Mouse (Mus musculus) forebrain, embryonic 11.5 days (tissue): ENCODE results near the gene Cnnm3. TPM values are rescaled to one million over a fixed set of nuclear protein-coding genes. Genes with fewer than 3 reads are reported as not detected.

ENCODE experiments used
- ATAC-seq: fragments of 200-750 bp; cut with Nextera tagmentation; replicated peaks from 2 replicates; pipeline ENCODE4 v1.8.0; 2017; ENCODE audit warnings: moderate TSS enrichment; ENCODE audit not compliant: low FRiP score
- DNase-seq: peaks from one replicate; pipeline ENCODE4 v3.0.0-alpha.2; 2017; ENCODE audit warnings: low spot score
- H3K27ac ChIP-seq: fragments of 300-500 bp; sonication (generic); 2 replicates; pipeline ENCODE4 v1.5.1; 2014; ENCODE audit warnings: low read depth, low read length
- H3K27me3 ChIP-seq: fragments of 300-500 bp; sonication (generic); 2 replicates; pipeline ENCODE4 v1.6.1; 2014; ENCODE audit warnings: mild to moderate bottlenecking, low read length, mixed read lengths; ENCODE audit not compliant: control insufficient read depth, insufficient read depth
- H3K36me3 ChIP-seq: fragments of 300-500 bp; sonication (generic); 2 replicates; pipeline ENCODE4 v1.6.1; 2014; ENCODE audit warnings: mild to moderate bottlenecking, low read length, moderate library complexity, mixed read lengths; ENCODE audit not compliant: control insufficient read depth, insufficient read depth
- H3K4me1 ChIP-seq: fragments of 300-500 bp; sonication (generic); replicated peaks from 2 replicates; pipeline ENCODE4 v1.6.1; 2014; ENCODE audit warnings: low read length, mixed read lengths; ENCODE audit not compliant: control insufficient read depth, insufficient read depth
- H3K4me2 ChIP-seq: fragments of 300-500 bp; sonication (generic); 2 replicates; pipeline ENCODE4 v1.6.1; 2014; ENCODE audit warnings: low read depth, mild to moderate bottlenecking, low read length, moderate library complexity, mixed read lengths; ENCODE audit not compliant: severe bottlenecking
- H3K4me3 ChIP-seq: fragments of 300-500 bp; sonication (generic); 2 replicates; pipeline ENCODE4 v1.5.1; 2014; ENCODE audit warnings: low read depth, low read length
- H3K9ac ChIP-seq: fragments of 300-500 bp; sonication (generic); 2 replicates; pipeline ENCODE4 v1.6.1; 2014; ENCODE audit warnings: low read length
- H3K9me3 ChIP-seq: fragments of 300-500 bp; sonication (generic); 2 replicates; pipeline ENCODE4 v1.6.1; 2016; ENCODE audit warnings: low read length, mixed read lengths; ENCODE audit not compliant: control insufficient read depth
- WGBS: fragments of 180-500 bp; shearing (Covaris S2); extraction: QIAGEN DNeasy Blood & Tissue Kit; methylation state at CpG from one replicate; pipeline ENCODE4 v1.1.7; 2014; 5-methylcytosine and 5-hydroxymethylcytosine counted together
- polyA plus RNA-seq: library from polyadenylated mRNA; unstranded; fragments of >200 nt; fragmentation: Nextera tagmentation; extraction: Ambion mirVana; gene quantifications from 2 replicates; pipeline ENCODE4 v1.2.1, GENCODE M21; 2014

The Cnnm3 gene
- polyA plus RNA-seq, 1 experiment from 2014 or later, result 6.8 TPM

DNA sequence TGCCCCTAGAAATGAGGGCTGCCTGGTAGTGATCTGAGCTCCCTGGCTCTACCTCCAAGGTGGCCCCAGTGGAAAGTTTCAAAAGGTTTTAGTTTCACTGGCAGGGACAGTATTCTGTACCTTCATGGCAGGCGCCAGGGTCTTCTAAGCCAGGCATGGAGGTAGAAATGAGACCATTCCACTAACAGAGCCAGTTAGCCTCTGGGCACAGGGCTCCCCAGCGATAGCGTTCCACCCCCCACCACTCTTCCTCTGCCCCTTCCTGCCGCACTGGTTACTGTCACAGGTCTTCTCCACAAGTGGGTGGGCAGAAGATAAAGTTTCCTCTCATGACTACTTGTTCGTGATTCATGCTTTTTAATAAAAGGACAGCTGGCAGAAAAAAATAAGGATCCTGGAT, 48.2 kb downstream of the Cnnm3 start:
- no peaks in the 10 kb centered on the region for H3K9me3 ChIP-seq
- H3K36me3 ChIP-seq, result no peaks in the 10 kb centered on the region
- H3K27ac ChIP-seq, result no peak overlapping the region
- DNase-seq, result no peak
- no peak overlapping the region for H3K9ac ChIP-seq
- no peaks in the 10 kb centered on the region; the same call in 1 of the 2 replicates for H3K27me3 ChIP-seq
- no peak overlapping the region for H3K4me2 ChIP-seq
- H3K4me3 ChIP-seq, result no peak overlapping the region
- H3K4me1 ChIP-seq, result peaks cover 15% of the 10 kb centered on the region
- 72% methylated on average over 5 of the region's 5 CpGs for WGBS
- ATAC-seq, result no peak

DNA sequence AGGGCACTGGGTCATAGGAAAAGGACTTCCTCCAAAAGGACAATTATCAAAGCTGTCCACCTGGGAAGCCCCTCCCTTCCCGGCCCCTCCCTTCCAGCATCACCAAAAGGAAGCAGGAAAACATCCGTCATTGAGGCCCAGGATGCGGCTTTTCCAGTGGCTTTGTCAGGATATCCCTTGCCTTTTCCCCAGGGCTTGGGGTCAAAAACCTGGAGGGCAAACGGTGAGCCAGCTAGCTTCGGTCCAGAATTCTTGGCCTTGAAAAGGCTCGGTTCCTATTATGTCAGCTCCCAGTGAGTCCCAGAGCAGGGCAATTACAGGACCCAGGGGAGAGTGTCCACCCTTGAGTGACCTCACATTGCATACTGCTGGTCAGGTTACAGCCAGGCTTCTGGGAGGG, 49.2 kb downstream of the Cnnm3 start:
- WGBS, result 72% methylated on average over 6 of the region's 6 CpGs

DNA sequence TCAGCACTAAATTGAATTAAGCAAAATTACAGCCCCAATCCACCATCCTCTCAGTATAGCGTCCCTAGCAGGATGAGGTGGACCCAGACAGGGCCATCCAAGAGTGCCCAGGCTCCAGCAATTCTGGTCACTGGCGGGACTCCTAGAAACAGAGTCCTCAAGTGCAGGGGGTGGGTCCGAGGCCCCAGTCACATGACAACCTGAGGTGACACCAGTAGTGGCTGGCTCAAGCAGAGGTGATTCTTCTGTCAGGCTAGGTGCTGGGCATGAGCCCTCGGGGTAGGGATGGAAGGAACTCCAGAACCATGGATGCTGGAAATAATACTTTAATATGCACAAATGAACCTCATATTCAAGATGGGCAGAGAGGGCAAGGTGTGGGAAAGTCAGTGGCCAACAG, 50.7 kb downstream of the Cnnm3 start:
- no peak overlapping the region for H3K27ac ChIP-seq

More for the DNA sequence above, 49.2 kb downstream of the Cnnm3 start:
- Histone ChIP-seq H3K27me3 (no peaks in the 10 kb centered on the region; the same call in 1 of the 2 replicates), H3K4me3 (no peak overlapping the region), H3K36me3 (no peaks in the 10 kb centered on the region), H3K27ac (no peak overlapping the region), H3K4me1 (peaks cover 7% of the 10 kb centered on the region), H3K9me3 (no peaks in the 10 kb centered on the region), H3K4me2 (no peak overlapping the region), H3K9ac (no peak overlapping the region)
- ATAC-seq, result no peak
- no peak for DNase-seq

DNA sequence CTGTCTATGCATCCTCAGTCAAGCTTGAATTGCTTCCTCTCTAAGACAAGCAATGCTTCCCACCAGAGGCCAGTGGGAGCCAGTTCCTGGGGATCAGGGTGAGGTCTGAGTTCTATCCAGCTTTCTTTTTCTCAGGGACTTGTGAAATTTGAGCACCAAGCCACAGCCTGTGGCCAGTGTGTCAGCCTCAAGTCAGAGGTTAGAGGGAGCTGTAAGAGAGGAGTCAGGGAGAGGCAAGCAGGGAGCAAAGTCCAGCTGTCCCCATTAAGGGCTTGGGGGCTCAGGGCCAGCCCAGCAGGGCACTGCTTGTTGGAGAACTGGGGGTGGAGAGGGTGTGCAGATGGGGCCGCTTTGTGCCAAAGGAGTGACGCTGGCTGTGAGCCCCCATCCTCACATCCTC, 51.5 kb downstream of the Cnnm3 start:
- H3K9me3 ChIP-seq, result no peaks in the 10 kb centered on the region
- ATAC-seq (no peak), DNase-seq (no peak)
- no peak overlapping the region for H3K27ac ChIP-seq
- WGBS, result 82% methylated on average over 2 of the region's 2 CpGs
- no peaks in the 10 kb centered on the region; the same call in 1 of the 2 replicates for H3K27me3 ChIP-seq
- no peak overlapping the region for H3K9ac ChIP-seq
- no peak overlapping the region for H3K4me3 ChIP-seq
- no peaks in the 10 kb centered on the region for H3K36me3 ChIP-seq
- peaks cover 7% of the 10 kb centered on the region for H3K4me1 ChIP-seq
- no peak overlapping the region for H3K4me2 ChIP-seq

More for the DNA sequence above, 50.7 kb downstream of the Cnnm3 start:
- Histone ChIP-seq H3K4me2 (no peak overlapping the region), H3K9ac (no peak overlapping the region), H3K36me3 (no peaks in the 10 kb centered on the region), H3K27me3 (no peaks in the 10 kb centered on the region; the same call in 1 of the 2 replicates), H3K4me1 (peaks cover 7% of the 10 kb centered on the region), H3K9me3 (no peaks in the 10 kb centered on the region), H3K4me3 (no peak overlapping the region)
- DNase-seq (no peak), ATAC-seq (no peak)
- 77% methylated on average over 4 of the region's 4 CpGs for WGBS

- Histone ChIP-seq H3K9me3 (no peaks in the 10 kb centered on the region), H3K4me2 (no peak overlapping the region), H3K4me1 (peaks cover 5% of the 10 kb centered on the region), H3K27ac (no peak overlapping the region), H3K27me3 (no peaks in the 10 kb centered on the region; the same call in 1 of the 2 replicates), H3K36me3 (no peaks in the 10 kb centered on the region), H3K4me3 (no peak overlapping the region), H3K9ac (no peak overlapping the region)
- 76% methylated on average over 4 of the region's 4 CpGs for WGBS
- ATAC-seq (no peak), DNase-seq (no peak)
Measured at GRCm38 (mm10) chr1:36563632-36564031, 52.0 kb downstream of the Cnnm3 start.

DNA sequence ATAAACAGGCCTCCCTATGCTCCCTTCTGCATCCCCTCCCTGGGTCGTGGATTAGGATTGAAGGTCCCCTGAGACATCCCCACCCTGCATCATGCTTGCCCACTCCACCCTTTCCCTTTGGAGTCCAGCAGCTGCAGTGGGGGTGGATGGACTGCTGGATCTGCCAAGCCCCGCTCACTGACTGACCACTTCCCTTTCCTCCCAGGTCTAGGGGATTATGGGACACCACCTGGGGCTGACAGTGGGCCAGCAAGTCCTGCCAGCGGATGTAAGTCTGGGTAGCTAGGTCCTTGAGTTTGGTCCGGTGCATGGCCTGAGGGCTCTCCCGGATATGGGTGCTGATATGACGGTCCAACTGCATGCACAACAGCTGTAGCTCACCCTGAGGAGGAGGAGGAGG, 52.4 kb downstream of the Cnnm3 start:
- 82% methylated on average over 6 of the region's 6 CpGs for WGBS
- no peaks in the 10 kb centered on the region for H3K36me3 ChIP-seq
- no peak overlapping the region for H3K4me2 ChIP-seq
- peaks cover under 1% of the 10 kb centered on the region for H3K4me1 ChIP-seq
- no peaks in the 10 kb centered on the region for H3K9me3 ChIP-seq
- H3K27ac ChIP-seq, result no peak overlapping the region
- H3K27me3 ChIP-seq, result no peaks in the 10 kb centered on the region
- H3K4me3 ChIP-seq, result no peak overlapping the region
- H3K9ac ChIP-seq, result no peak overlapping the region
- DNase-seq (no peak), ATAC-seq (no peak)

DNA sequence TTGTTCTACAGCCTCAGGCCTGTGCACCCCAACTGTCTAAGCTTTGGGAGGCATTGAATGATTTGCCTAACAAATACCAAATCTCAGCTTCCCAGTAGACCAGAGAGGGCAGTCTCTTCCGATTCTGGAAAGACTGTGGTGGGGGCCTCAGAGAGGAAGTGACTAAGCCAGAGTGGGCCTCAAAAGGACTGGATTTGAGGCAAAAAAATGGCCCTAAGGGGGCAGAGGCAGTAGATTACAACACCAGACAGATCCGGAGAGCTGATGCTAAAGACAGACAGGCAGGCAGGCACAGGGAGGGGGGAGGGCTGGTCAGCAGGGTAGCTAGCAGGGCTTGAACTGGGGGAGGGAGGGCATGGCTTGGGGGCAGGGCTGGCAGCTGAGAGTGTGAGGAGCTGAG, 54.8 kb downstream of the Cnnm3 start:
- no peak overlapping the region for H3K4me2 ChIP-seq
- ATAC-seq (no peak), DNase-seq (no peak)
- H3K36me3 ChIP-seq, result no peaks in the 10 kb centered on the region
- H3K4me3 ChIP-seq, result no peak overlapping the region
- no peaks in the 10 kb centered on the region for H3K27me3 ChIP-seq
- no peak overlapping the region for H3K9ac ChIP-seq
- whole genome bisulfite sequencing, result 8% methylated on average over 2 of the region's 2 CpGs
- H3K27ac ChIP-seq, result no peak overlapping the region
- H3K9me3 ChIP-seq, result no peaks in the 10 kb centered on the region
- H3K4me1 ChIP-seq, result no peaks in the 10 kb centered on the region

DNA sequence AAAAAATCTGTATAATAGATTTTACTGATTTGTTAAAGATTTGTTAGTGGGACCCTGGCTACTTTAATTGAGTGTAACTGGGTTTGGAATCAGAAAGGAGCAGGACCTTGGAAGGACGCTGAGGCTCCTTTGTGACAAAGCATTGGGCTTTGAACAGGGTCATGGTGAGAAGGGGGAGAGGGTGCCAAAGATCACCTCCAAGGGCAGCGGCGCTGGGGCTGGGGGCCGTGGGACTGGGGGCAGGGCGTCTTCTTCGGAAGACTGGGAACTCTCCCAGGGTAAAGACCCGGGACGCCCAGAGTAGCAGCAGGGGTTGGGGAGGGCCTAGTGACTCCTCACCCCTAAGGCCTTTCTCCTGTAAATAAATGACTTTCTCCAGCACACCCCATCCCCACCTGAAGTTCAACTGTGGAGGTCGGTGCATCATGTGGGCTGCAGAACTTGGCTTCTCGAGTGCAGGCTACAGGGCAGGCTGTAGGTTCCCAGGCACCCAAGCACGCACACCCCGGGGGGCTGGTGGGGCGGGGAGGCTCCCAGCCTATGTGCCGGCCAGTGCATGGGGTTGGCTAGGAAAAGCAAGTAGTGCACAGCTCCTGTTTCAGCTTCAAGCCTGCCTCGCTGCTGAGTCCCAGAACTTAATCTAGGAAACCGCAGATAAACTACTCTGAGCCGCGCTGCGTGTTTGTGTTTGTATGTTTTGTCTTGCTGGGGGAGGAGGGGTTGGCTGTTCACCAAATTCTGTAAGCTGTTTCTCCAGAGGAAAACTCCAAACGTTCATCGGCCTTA, 56.3 kb downstream of the Cnnm3 start:
- H3K27ac ChIP-seq, result no peak overlapping the region
- H3K36me3 ChIP-seq, result no peaks in the 10 kb centered on the region
- no peak for ATAC-seq
- H3K4me3 ChIP-seq, result no peak overlapping the region
- DNase-seq, result no peak
- H3K9ac ChIP-seq, result no peak overlapping the region
- H3K27me3 ChIP-seq, result no peaks in the 10 kb centered on the region
- no peaks in the 10 kb centered on the region for H3K4me1 ChIP-seq
- no peaks in the 10 kb centered on the region for H3K9me3 ChIP-seq
- 44% methylated on average over 21 of the region's 21 CpGs for WGBS
- H3K4me2 ChIP-seq, result no peak overlapping the region

DNA sequence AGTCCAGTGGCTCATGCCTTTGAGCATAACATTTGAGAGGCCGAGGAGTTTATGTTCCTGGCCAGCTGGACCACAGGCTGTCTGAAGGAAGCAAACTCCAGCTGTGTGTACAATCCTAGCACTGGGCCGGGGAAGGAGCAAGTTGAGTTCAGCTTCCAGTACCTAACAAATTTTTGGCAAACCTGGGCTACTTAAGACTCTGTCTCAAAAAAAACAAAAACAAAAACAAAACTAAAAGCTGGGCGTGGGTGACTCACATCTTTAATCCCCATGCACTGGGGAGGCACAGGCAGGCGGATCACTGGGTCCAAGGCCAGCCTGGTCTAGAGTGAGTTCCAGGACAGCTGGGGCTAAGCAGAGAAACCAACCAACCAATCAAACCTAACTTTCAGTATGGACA, 57.1 kb downstream of the Cnnm3 start:
- H3K4me3 ChIP-seq, result no peak overlapping the region
- DNase-seq (no peak), ATAC-seq (no peak)
- no peaks in the 10 kb centered on the region for H3K9me3 ChIP-seq
- H3K4me1 ChIP-seq, result no peaks in the 10 kb centered on the region
- H3K27ac ChIP-seq, result no peak overlapping the region
- 75% methylated on average over 4 of the region's 4 CpGs for WGBS
- H3K4me2 ChIP-seq, result no peak overlapping the region
- no peaks in the 10 kb centered on the region for H3K27me3 ChIP-seq
- H3K36me3 ChIP-seq, result no peaks in the 10 kb centered on the region
- H3K9ac ChIP-seq, result no peak overlapping the region
